Mouse (Mus musculus): ENCODE measurements around the gene Slfn14.
A peak's percentile ranks its signal among the peaks of the same experiment; 100 is the strongest.
"Not testable (repeated sequence)": the region's sequence is repeated elsewhere in the genome, so short reads cannot be mapped to it uniquely, and the experiment has no call there.

Gene Slfn14

DNA sequence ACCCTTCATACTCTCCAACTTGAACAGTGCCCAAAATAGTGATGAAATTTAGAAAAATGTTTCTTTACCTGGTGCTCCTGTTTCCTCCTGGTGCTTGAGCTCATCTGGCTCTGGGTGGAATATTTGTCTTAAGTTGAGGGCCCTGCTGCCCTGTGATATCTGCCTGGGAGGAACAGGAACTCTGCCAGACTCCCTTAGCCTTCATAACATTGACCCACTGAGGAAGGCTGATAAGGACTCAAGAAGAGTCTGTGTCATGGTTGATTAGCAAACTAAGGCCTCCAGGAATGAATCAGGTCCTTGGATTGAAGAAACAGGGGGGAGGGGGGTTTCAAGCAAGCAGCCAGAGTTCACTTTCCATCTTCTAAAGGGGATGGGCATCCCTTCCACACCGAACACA, at the start of gene Slfn14:
Gene Slfn14, minus strand, starts transcription at position 161 of the 400 bp plus-strand sequence.
- DNase-seq (ENCODE audit: low read depth, low spot score) = no peak

DNA sequence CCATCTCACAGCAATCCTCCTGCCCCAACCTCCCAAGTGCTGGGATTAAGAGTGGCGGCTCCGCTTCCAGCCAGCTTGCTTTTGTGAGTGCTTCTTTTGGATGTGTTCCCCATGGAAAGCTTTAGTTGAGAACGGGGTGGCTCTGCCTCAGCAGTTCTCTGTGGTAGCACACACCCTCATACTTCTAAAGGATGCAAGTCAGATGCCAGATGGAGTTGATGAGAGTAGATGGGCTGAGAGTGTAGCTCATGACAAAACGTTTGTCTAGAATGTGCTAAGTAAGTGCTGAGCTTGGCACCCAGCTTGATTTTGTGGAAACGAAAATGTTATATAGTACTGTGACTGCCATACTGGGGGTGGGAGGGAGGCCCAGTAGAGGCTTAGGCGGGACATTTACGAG, 49.3 kb upstream of the Slfn14 start:
- DNase-seq (ENCODE audit: low read depth, low spot score) = no peak

DNA sequence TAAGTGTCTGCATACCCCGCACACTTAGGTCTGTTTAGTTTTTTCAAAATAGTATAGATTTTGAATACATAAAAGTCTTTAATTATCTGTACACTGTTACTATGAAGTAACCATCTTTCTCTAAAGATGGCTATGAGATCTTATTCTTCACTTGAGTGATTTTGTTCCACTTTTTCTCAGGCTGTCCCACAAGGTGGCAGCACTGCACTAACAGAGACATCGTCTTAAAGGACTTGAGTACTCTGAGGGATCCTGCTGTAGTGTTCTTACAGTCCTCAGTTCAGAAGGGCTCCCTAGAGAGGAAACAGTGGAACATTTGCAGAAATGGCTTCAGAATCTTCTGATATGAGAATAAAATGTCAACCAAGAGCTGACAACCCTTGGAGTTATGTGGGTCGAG, 40.9 kb upstream of the Slfn14 start:
- DNase-seq (ENCODE audit: low read depth, low spot score) = peak; percentile 49

DNA sequence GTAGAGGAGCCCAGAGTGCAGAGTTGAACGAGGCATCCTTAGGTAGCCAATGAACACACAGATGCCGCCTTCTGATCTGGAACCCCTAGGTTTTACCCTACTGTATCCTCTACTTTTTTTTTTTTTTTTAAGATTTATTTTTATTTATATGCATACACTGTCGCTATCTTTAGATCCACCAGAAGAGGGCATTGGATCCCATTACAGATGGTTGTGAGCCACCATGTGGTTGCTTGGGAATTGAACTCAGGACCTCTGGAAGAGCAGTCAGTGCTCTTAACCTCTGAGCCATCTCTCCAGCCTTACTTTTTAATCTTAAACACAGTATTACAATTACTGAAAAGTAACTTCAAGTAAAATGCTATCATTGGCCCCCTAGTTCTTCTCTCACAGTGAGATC, 40.2 kb upstream of the Slfn14 start:
- not testable (repeated sequence) for DNase-seq (ENCODE audit: low read depth, low spot score)

DNA sequence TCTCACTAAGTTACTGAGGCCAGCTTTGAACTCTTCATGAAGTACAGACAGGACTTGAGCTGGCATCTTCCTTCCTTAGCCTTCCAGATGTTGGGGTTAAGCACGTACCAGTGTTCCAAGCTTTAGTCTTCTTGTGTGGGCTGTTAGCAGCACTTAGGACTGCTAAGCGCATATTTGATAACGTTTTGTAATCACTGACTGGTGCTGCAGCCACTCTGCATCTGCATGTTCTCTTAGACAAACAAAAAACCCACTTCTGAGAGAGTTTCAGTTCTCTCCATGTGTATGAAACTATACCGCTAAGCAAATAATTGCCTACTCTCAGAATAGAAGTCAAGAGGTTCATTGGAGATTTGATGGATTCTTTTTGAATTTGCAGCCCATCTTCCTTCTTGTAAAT, 32.5 kb upstream of the Slfn14 start:
- no peak for DNase-seq (ENCODE audit: low read depth, low spot score)

DNA sequence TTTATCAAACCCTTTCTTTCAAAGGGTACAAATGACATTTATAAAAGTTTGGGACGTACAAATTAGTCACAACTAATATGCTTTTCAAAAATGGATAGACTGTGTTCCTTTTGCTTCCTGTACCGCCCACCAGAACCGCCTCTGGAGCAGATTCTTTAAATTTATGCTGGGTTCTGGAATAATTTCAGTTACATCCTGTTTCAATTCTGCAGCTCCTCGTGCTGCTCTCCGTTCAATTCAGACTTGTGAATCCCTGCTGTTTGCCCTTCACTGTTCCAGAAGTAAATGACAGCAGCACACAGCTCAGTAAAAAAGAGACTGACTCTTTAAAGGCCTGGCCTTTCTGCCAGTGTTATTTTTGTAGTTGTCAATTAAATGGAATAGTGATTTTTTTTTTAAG, 25.9 kb upstream of the Slfn14 start:
- DNase-seq (ENCODE audit: low read depth, low spot score) = no peak

DNA sequence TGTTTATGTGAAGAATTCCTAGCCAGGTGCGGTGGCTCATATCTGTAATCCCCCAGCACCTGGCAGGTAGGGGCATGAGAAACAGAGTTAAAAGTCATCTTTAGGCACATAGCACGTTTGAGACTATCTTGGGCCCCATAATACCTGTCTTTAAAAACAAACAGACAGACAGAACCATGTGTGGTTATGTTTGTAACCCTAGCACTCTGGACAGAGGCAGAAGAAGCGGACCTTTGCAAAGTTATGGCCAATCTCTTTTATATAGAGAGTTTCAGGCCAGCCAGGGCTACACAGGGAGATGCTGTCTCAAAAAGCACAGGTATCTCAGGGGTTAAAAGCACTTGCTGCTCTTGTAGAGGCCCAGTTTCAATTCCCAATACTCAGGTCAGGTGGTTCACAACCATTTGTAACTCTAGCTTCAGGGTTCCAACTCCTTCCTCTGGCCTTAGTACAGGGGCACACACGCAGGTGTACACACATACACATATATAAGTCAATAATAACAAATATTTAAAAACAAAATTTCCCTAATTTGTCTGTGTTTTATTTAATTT, 20.3 kb upstream of the Slfn14 start:
- no peak for DNase-seq (ENCODE audit: low read depth, low spot score)

DNA sequence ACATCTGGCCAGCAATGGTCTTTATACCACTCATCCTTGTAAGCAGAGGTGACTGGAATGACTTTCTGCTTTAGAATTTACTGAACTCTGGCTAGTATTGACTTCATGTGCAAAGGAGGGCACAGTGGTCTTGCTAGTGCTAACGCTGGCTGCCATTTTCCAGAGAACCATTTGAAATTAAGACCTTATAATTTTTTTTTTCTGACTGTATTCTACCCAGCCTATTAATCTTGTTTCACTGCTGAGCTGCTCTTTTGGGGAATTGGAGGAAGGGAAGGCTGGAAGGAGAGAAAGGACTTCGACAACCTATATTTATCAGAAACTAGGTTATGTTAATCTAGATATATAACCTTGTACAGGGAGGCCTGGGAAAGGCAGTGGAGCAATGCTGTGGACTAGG, 18.0 kb upstream of the Slfn14 start:
- no peak for DNase-seq (ENCODE audit: low read depth, low spot score)

DNA sequence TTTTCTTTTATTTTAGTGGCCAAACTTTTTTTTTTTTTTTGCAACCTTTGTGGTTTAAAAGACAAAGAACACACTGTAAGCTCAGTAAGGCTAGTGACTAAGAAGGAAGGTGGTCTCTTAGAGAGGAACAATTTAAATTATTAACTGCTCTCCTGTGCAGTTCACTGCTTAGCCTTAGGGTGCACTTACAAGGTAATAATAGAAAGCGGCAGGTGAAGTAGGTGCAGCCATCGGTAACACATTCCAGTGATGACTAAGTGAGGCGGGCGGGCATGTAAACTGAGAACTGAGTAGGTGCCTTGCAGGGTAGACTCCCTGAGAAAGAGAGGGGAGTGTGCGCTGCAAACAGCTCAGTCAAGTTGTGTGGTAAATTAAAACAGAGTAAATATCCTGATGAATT, 17.2 kb upstream of the Slfn14 start:
- peak; percentile 14 for DNase-seq (ENCODE audit: low read depth, low spot score)

DNA sequence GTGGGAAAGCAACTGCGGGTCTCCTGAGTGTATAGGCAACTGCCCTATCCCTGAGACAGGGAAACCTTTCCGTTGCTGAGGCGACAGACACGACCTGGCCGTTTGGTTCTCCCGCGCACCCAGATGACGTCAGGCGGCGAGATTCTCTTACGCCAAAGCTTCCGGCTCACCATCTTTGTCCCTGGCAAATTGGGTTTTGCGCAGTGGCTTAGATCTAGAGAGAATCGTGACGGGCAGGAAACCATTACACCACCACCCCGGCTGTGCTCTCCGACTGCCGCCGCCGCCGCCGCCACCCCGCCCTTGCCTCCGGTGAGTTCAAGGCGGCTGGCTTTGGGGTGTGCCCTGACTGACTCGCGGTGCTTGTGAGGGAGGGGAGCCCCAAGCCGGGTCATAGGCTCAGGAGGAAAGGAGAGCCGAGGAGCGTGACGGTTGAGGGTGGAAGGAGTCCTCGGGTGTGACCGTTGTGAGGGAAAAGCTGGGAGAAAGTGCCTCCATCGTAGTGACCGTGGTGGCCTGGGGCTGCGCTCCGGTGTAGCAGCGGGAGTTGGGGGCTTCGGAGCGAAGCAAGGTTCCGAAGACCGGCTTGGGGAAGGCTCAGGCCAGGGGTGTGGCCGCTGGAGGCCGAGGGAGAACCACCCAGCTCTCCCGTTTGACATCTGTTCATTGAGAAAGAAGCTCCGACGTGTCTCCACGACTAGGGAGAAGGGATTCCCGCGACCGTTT, 16.2 kb upstream of the Slfn14 start, which contains the start of gene Pex12:
Gene Pex12, minus strand, starts transcription at position 61 of the 726 bp plus-strand sequence.
- peak; percentile 97 for DNase-seq (ENCODE audit: low read depth, low spot score)

DNA sequence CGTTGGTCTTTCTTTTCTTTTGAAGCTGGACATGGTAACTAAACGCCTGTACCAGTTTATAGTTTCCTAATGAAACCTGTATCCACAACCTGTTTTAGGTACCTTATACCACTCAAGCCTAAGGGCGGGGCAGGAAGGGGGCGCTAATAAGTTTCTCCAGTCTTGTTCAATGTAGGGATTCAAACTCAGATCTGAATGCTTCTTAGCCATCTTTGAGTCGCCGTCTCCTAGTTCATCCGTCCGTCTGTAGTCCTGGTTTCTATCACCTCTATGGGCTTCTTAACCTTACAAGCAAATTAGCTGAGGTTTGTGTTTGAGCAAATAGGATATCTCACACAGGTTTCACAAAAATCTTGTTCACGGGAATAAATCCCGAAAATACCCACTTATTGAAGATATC, 15.6 kb upstream of the Slfn14 start:
- DNase-seq (ENCODE audit: low read depth, low spot score) = no peak

DNA sequence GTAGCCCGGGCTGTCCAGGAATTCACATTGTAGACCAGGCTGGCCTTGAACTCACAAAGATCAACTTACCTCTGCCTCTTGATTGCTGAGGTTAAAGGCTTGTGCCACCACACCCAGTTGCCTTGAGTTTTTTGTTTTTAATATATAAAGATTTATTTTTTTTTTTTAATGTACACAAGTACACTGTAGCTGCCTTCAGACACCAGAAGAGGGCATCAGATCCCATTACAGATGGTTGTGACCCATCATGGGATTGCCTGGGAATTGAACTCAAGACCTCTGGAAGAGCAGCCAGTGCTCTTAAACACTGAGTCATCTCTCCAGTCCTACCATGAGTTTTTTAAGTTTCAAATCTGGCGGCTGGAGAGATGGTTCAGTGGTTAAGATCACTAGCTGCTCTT, 14.9 kb upstream of the Slfn14 start:
- DNase-seq (ENCODE audit: low read depth, low spot score) = no peak

DNA sequence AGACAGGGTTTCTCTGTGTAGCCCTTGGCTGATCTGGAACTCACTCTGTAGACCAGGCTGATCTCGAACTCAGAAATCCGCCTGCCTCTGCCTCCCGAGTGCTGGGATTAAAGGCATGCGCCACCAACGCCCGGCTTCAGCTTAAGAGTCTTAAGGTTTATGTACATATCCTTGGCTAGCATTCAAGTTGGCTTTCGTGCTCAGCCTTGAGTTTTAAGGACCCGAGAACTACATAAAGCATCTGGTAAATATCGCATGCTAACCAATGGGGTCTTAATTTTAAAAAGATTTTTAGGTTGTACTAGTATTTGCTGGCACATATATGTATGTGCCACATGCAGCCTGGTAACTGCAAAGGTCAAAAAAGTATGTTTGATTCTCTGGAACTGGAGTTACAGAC, 13.2 kb upstream of the Slfn14 start:
- DNase-seq (ENCODE audit: low read depth, low spot score) = no peak

DNA sequence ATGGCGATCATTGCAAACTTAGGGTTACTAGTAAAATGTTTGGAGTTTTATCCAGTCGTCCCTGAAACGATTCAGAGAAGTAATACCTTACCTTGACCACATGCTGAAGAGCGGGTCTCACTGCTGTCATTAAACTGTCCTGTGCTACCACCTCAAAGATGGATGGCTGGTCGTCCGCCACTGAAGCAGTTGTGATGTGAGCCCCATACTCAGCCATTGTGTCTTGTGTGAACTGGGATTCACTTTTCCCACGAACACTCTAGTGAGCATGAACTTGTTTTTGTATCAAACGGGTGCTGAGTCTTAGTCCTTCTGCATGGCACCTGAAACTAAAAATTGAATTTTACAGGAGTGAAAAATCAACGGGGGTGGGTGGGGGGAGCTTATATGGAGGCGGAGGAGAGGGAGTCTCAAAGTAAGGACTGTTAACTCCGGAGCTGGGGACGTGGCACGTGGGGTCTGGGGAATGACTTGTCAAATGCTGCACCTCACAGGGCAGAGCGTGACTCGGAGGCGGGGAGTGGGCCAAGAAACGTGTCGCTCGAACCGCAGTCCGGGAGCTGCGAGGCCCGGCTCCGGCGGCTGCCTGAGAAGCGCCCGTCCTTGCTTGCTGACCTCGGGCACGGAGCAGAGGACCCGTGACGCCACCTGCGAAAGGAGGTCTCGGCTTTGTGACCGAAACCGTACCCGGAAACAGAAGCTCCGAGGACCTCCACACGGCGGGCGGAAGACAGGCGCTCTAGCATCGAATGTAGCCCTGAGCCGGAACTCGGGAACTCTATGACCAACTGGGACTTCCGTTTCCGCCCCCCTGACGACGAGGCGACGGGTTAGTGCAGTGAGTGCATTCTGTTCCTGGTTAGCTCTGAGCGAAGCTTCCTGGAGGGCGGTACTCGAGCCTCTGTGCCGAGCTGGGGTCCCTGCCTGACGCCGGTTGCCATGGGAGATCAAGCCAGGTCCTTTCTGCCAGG, 12.0 kb upstream of the Slfn14 start, which contains the start of gene Ap2b1:
Gene Ap2b1, plus strand, starts transcription at position 800 of the 971 bp plus-strand sequence.
- peak; percentile 95 for DNase-seq (ENCODE audit: low read depth, low spot score)

DNA sequence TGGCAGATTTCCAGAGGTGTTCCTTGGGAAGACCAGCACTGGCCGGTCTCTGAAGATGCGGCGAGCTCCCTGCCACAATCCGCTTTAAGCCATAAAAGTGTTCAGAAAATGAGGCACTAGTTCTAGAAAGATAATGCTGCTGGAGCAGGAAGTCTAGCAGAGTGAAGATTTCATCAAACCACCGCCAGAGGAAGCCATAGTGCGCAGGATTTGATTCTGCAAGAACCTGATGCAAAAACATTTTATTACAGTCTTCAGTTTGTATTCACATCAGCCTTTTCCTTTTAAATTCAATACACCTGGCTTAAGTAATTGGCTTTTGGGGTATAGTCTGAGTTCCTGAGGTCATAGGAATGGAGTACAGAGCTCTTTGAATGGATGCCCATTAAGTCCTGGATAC, 11.3 kb upstream of the Slfn14 start:
- DNase-seq (ENCODE audit: low read depth, low spot score) = no peak

DNA sequence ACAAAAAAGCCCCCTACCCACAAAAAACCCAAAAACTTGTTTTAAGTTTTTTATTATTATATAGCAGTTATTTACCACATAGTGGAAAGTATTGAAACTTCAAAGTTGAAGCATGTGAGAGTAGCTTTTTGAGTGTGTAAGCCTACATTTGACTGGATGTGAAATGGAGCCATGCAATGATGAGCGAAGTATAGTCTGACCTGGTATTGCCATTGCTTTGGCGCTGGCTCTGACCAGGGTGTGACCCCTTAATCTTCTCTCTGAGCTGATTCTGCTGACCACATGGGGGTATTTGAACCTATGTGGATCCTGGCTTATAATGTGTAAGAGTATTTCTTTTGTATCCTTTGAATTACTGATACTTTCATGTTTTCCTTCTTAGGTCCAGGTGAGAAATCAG, 7.6 kb upstream of the Slfn14 start:
- no peak for DNase-seq (ENCODE audit: low read depth, low spot score)

DNA sequence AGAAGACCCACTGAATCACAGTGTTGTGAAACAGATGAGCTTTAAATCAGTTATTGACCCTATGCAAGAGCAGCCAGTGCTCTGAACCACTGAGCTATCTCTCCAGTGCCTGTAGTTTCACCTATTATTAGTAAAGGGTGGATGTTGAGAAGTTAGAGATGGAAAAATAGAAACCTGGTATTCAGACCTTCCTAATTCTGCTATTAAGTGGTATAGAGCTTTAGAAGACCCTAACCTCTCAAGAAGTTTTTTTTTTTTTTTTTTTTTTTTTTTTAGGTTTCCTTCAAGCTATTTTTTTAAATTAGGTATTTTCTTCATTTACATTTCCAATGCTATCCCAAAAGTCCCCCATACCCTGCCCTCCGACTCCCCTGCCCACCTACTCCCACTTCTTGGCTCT, 6.7 kb upstream of the Slfn14 start:
- no peak for DNase-seq (ENCODE audit: low read depth, low spot score)

DNA sequence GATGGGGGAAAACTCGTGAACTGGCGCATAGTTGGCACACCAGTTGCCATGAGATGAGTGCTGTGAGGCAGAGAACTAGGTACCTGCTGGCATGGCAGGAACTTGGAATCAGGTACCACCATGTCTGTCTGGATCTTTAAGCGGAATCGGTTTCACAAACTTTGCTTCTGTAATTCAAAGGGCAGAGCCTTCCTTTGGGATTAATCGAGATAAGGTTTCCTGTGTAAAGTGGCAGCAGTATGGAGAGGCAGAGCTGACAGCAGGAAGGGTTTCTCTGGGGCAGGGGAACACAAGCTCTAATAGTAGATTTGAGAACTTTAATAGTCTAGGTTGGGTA, 5.7 kb upstream of the Slfn14 start:
- DNase-seq (ENCODE audit: low read depth, low spot score) = no peak

DNA sequence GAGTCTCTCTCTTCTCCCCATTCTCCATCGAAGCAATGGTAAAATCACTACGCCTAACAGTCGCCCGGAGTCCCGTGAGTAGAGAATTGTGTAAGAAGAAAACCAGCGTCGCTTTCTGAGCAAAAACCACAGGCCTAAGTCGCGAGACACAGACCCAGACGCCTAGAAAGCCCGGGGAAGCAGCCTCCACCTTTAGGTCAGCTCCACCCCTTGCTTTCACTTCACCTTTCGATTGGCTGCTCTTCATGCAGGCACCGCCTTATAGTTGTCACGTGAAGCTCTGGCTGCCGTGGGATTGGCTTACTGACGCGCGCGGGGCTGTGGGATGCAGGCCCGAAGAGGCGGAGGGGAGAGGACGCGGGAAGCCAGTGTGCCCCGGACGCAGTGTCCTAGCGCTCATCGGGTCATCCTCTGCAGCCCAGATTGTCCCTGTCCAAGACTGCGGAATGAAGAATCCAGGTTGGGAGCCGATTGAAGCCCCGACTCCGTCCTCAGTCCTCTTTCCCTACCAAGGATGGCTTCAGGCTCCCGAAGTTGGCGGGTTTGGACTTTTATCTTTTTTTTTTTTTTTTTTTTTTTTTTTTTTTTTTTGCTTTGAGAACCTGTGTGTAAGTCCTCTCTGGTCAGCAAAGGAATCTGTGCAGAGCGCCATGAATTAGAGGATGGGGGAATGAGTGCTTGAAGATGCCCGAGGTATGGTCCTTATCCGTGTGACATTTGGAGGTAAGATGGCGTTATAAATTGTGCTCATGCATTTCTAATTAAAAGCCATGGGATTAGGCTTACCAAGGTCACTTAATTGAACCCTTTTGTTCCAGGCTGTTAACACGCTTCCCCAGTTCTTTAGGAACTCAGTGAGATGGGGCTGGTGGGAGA, 5.1 kb upstream of the Slfn14 start:
- DNase-seq (ENCODE audit: low read depth, low spot score) = peak; percentile 93

DNA sequence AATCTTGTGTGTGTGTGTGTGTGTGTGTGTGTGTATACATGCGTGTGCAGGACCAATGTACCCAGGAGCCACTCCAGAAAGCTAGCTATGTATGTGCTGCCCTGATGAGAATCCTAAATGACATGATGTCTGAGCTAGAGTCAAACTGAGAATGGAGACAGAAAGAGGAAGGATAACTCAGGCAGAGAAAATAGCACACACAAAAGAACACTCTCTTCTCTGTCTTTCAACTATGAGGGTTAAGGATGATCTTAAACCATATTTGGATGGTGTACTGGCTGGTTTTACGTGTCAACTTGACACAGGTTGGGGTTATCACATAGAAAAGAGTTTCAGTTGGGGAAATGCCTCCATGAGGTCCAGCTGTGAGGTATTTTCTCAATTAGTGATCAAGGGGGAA, 3.1 kb upstream of the Slfn14 start:
- no peak for DNase-seq (ENCODE audit: low read depth, low spot score)

DNA sequence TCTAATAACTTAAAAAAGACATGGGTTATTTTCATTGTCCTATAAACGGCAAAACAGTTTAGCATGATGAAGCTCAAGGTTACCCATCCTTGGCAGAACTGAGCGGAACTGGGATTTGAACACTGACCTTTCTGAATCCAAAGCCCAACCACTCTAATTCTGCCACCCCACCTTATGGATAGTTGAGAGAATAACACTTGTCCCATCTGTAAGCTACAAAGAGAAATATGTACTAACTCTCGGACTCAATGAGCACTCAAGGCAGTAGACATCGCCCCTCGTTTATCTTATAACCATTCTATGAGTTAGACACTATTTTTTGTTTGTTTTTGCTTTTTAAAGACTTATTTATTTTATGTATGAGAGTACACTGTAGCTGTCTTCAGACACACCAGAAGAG, 2.5 kb upstream of the Slfn14 start:
- no peak for DNase-seq (ENCODE audit: low read depth, low spot score)

DNA sequence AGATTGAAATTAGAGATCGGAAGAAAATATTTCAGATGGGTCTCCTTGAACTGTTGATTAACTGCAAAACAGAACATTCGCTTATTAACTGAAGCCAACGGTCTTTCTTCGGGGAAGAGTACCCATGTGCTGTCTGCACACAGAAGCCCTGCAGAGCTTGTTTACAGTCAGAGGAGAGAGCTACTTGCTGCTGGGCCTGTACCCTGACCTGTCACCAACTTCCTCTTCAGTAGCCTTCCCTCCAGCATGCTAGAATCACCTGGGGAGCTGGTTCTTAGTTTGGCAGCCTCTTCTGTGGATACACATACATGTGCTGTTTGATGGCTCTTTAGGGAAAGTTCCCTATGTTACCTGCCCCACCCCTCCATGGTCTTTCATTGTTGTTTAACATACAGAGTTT, 899 bp downstream of the Slfn14 start:
- DNase-seq (ENCODE audit: low read depth, low spot score) = no peak
